Mouse (Mus musculus) gastrocnemius, postnatal 4 days (tissue): ENCODE results near the gene Hic1. TPM values are rescaled to one million over a fixed set of nuclear protein-coding genes. Genes with fewer than 3 reads are reported as not detected.

ENCODE experiments used
- DNase-seq, 2 experiments: peaks; one replicate each; pipeline ENCODE4 v3.0.0; 2021 to 2022; ENCODE audit warnings: low spot score in 2 of 2, mixed read lengths in 2 of 2
- total RNA-seq, 2 experiments: library from RNA; stranded (reverse); gene quantifications; 2 replicates each; pipeline ENCODE4 v1.2.3; 2021

Gene Hic1
- total RNA-seq, 2 experiments from 2014 or later, result 42.7 to 48.8 TPM

DNA sequence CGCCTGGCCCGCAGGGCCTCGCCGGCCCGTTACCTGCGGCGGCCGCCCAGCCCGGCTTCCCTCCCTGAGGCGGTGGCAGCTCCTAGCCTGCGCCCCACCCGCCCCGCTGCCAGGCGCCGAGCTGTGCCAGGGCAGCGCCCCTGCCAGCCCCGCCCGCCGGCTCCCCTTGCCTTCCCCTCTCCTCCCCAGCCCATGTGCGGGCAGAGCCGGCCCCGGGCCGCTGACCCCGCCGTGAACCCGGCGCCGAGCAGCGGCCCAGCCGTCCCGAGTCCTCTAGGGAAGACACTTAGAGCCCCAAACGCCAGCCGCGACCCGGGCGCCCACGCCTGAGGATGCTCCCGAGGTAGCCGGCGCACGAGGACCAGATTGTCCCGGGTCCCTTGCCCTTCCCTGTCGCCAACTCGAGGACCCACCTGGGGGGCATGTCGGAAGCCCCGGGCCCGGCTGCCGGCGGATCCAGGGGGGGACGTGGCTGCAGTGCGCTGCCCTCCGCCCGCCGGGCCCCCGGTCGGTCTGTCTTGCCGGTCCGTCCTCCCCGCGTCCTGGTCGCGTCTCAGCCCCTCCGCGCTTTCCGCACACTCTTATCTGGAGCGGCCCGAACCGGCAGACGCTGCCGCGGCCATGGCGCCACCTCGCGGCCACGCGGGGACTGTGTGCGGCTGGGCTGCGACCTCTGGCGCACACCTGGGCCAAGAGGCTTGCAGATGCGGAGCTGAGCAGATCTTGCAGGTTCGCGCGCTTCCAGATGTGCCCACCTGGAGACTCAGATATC is 543 bp downstream of the Hic1 start:
- peak; percentile 85 to 89 for DNase-seq

DNA sequence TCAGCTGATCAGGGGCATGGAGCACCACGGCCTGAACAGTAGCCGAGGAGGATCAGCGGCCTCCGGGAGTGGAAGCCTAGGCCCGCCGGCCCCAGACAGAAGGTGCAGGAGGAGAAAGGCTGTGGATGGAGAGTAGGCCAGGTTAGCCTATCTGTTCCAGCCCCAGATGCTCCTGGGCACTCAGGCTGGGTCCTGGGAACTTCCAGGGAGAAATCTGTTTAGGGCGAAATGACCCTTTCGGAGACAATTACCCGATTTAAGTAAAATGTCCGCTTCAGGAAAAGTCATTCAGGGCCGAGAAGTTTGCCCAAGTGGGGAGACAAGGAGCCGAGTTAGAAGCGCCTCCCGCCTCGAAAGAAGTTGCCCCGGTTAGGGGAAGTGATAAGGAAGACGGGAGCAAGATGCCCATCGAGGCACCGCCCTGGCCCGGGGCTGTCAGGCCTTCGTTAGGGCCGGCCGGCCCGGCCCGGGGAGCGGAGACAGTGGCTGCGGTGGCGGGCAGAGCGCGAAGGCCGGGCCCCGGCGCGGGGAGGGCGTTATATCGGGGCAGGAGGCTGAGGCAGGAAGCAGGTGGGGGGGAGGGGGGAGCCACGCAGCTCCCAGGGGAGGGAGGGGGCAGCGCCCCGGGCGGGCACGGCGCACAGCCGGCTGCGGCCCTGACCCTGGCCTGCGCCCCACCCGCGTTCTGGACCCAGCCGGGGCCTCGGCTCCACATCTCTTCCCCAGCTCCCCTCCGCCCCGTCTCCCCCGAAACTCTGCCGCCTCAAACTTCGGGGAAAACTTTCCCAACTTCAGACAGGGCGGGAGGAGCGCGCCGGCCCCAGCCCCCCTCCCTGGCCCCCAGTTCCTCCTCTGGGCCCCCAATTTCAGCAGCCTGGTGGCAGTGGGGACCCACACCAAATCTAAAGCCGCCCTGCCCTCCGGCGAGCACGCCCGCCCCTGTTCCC is 1.4 kb downstream of the Hic1 start:
- DNase-seq, result peak in 1 of 2 experiments; percentile 63

DNA sequence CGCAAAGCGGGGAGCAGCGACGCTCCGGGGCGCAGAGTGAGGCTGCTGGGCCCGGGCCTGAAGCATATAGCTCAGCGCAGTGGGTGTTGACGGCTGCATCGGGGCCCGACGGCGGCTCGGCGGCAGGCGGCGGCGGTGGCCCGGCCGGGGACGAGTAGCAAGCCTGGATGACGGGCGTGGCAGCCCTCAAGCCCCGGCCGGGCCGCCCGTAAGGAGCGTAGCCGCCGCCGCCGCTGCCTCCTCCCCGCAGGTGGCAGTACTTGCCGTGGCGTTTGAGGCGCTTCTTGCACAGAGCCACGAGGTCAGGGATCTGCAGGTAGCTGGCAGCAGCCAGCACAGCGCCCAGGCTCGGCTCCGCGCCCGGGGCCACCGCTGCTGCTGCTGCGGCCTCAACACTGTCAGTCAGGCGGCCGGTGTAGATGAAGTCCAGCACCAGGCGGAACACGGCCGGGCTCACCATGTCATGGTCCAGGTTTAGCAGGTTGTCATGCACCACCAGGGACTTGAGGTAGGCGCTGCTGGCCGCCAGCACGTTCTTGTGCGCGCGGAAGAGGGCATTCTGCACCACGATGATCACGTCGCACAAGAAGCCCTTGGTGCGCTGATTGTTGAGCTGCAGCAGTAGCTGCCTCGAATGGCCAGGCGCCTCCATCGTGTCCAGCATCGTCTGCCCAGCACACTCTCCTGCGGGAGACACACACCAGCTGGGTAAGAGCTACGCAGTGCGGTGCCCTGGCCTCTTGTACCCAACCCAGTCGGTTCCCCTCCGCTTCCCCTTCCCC is 2.3 kb downstream of the Hic1 start:
- peak in 1 of 2 experiments; percentile 48 for DNase-seq

DNA sequence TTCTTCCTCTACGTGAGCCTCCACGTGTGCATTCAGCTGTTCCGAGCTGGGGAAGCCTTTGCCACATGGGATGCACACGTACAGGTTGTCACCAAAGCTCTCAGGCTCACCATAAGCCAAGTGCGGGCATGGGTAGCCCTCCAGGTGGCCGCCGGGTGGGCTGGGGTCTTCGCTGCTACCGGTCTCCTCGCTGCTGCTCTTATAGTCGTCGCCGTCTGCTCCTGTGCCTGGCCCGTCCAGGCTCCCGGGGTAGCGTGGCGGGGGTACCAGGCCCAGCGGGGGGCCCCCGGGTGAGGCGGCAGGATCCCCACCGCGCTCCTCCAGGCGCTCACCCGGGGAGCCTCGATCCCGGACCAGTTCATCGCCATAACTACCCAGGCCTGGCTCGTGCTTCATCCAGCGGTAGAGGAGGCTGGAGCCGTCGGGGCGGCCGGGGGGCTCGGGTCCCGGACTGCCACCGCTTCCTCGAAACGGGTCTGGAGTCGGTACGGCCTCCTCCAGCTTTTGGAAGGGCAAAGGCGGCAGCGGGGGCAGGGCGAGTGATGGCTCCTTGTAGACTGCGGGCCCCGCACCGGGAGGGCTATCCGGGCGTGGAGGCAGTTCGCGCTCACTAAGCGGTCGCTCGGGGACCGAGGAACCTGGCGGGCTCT is 3.0 kb downstream of the Hic1 start:
- DNase-seq, result peak in 1 of 2 experiments; percentile 52

DNA sequence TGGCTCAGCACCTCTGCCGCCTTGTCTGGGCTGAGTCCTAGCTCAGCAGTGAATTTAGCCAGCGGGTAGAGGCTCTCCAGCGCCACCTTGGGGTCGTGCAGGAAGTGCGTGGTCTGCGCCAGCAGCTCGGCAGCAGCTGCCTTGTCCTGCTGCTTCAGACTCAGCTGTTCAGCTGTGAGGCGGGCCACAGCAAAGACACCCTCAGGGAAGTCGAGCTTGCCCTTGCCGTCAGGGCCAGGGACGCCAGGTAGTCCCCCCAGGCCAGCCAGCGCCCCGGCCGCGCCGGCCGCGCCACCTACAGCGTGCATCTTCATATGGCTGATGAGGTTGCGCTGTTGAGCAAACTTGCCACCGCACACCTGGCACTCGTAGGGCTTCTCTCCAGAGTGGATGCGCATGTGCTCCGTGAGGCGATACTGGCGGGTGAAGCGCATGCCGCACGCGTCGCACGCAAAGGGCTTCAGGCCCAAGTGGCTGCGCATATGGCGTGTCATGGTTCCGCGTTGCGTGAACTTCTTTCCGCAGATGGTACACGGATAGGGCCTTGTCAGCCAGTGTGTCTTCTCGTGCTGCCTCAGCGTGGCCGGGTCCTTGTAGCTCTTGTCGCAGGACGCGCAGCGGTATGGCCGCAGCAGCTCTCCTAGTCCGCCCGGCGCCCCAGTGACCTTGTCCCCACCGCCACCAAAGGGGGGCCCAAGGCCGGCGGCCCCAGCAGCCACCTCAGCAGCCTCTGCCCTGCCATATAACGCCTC is 3.7 kb downstream of the Hic1 start:
- DNase-seq, result peak; percentile 60 to 78

DNA sequence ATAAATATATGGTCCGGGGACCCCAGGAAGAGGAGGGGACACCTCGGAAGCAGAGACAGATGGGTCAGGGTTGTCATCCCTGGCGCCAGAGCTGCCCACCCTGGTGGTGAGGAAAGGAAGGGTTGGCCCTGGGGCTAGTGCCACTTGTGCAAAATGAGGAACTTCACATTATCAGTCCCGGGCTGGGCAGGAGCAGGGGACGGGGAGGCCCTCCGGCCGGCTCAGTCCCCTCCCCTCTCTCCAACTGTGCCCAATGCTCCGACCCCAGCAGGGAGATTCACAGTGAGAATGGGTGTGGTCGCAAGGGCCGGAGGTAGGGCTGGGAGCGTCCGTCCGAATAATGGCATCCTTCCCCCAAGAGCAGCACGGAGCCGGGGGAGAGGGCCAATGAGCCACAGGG is 4.6 kb downstream of the Hic1 start:
- peak in 1 of 2 experiments; percentile 29 for DNase-seq

DNA sequence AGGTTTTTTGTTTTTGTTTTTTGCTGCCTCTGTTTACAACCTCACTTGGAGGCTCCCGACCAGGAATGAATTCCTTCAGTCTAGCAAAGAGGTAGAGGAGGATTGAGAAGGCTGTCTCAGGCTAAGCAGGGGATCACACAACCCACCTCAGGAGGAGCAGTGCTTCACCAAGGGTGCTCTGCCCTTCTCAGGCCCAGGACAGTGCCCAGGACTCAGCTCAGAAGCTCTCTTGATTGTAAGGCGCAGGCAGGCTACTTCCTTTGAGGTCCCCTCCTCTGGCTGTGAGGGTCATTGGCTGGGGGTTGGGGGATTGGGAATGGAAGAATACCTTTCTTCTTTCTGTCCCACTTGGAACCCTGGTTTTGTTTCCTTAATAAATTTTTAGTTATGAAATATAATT is 5.3 kb downstream of the Hic1 start:
- peak in 1 of 2 experiments; percentile 6 for DNase-seq

DNA sequence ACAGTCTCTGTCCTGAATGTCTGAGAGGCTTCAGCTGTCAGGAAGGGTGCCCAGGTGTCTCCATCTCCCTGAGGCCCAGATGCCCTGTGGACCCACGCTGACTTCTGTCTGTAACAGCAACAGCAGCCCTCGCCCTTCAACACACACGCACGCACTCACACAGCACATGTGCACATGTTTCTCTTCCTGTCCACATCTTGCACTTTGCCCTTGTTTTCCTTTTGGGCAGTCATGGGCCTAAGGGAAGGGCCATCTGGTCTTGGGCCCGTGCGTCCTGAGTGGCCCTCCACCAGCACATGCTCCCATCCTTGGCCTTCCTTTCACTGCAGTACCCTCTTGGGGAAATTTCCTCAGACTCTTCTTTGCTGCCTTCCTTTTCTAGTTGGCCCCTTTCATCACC is 5.9 kb downstream of the Hic1 start:
- DNase-seq, result peak in 1 of 2 experiments; percentile 8

DNA sequence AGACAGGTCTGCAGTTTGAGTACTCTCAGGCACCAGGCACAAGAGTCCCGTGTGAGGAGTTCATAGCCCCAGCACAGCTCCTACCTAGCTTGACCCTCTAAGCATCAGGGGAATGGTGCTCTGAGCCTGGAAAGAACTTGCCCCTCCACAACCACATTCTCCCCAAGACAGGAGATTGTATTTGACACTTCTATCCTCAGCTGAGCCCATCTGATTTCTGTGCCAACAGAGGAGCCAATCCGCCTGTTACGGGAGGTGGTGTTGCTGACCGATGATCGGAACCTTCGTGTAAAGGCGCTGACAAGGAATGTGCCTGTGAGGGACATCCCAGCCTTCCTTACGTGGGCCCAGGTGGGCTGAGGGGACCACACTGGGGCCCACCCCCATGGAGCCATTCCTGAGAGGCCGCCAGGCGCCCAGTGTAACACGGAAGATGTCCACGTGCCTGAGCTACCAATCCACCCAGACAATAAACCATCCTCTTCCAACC is 6.7 kb downstream of the Hic1 start:
- peak in 1 of 2 experiments; percentile 17 for DNase-seq

DNA sequence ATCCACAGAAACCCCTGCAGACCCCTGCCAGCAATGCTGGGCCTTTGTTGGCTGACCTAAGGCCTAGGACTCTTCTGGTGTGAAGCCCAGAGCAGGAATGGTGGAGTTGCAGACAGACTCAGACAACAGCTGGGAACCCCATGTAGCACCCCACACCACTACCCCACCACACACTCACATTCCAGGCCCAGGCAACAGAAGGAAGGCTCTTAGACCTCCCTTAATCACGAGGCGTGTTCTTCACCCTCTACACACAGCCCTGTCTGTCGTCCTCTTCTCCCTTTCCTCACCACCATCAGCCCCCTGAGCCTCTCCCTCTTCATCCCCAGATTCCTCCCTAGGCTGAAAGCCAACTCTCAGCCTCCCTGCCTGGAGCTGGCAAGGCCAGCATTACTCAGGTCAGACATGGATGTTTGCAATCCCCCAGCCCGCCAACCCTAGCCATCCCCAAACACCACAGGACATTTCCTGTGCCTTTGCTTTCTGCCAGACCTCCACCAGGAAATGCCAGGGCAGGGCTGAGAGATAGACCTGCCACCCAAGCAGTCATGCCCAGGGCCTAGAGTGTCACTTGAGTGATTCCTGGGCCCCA is 7.8 kb downstream of the Hic1 start:
- DNase-seq, result peak in 1 of 2 experiments; percentile 30

DNA sequence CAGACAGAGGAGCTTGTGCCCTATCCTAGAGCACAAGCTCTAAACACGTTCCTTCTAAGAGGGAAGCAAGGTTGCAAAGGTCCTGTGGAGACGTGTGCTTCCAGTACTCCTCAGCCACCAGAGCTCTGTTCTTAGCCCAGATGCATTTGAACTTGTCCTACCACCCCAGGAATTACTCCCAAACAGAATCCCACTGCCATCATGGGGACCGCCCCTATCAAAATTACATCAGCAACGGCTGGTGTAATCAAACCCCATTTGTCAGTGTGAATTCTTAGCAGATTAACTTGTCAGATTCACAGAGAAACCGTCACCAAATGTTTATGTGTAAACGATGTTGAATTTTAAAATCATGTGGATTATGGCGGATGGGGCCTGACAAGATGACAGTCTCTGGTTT is 8.4 kb downstream of the Hic1 start:
- DNase-seq, result peak in 1 of 2 experiments; percentile 6

DNA sequence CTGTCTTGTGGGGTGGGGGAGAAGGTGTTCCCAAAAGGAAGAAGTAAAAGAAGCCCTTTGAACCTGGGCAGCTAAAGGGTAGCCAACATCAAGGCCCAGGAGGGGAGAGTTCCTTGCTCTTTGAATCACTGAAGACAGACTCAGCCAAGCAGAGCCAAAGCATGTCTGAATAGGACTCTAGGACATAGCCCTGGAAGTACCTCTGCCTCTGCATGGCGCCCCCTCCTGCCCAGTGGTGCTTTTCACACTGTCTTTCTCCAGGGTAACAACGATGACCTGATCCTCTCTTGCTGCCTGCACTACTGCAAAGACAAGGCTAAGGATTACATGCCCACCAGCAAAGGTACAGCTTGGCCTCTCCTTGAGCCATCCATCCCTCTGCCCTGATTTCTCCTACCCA is 9.8 kb downstream of the Hic1 start:
- peak in 1 of 2 experiments; percentile 67 for DNase-seq

DNA sequence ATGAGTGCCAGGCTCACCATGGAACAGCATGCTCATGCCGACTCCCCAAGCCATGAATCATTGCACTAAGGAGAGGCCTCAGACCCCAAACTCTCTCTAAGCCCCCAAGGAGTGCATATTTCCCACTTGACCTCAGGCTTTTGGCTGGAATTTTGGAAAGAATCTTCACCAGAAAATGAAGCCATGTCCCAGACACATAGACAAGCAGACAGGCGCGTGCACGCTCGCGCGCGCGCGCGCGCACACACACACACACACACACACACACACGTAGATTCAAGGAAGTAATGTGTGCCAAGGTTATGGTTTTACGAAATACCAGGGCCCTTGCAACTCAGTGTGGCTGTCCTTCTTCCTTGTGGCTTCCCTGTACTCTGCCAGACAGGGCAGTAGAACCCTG is 10.9 kb downstream of the Hic1 start:
- DNase-seq, result no peak

DNA sequence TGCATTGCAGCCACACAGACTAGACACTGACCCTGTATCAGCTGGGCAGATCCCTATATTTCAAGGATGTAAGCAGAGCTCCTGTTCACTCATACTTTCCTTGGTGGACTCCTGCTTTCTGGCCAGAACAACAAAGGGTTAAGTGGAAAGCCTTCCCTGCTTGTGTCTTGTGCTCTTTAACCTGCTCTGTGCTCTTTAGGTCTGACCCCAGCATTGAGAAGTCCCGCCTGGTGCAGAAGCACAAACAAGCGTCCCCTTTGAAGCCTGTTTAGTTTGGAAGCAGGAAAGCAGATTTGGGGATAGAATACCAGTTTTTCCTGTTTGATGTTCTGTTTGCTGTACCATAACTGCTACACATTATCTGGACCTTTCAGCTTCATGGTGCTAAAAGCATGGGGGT is 11.4 kb downstream of the Hic1 start:
- no peak for DNase-seq

DNA sequence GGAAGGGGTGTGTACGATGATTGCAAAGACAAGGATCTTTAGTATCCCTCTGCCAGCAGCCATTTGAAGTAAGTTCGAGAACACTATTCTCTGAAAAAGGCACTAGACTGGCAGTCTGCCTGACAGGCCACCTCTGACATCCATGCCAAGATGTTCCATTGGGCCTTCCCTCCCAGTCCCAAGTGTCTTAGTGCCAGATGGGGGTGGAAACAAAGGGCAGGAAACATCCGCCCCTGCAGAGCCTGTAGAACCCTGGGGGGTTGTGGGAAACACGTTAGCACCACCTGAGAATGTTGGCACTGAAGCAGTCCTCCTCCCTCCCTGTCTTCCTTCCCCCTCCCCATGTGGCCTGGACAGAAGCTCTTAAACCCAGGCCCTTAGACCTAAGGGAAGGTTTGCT is 12.3 kb downstream of the Hic1 start:
- DNase-seq, result no peak

DNA sequence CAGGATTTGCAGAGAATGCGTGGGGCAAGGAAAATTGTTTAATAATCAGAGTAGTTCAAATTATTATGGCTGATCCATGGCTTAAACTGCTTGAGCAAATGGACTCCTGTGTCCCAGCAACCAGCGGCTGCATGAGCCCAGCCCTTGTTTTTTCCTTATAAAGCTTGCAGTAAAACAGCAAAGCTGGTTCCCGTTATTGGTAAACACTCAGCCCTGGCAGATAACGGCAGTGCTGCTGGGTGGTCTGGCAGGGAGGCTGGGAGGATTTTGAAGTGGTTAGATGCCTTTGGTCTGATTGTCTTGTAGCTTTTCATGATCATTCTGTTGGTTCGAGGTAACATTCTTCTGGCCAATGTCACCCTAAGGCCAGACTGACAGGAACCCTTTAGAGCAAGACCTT is 12.9 kb downstream of the Hic1 start:
- DNase-seq, result no peak

DNA sequence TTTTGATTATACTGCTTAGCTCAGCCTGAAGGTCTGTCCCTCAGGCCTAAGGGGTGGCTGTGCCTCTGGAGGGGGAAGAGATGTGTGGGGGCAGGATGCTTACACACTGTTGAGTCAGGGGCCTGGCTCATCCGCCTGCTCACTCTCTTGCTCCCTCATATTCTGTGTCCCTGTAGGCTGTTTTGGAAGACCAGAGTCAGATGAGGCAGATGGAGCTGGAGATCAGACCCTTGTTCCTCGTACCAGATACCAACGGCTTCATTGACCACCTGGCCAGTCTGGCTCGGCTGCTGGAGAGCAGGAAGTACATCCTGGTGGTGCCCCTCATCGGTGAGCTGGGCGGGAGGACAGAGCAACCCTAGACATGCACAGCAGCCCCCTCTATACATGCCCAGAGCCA is 13.3 kb downstream of the Hic1 start:
- no peak for DNase-seq

DNA sequence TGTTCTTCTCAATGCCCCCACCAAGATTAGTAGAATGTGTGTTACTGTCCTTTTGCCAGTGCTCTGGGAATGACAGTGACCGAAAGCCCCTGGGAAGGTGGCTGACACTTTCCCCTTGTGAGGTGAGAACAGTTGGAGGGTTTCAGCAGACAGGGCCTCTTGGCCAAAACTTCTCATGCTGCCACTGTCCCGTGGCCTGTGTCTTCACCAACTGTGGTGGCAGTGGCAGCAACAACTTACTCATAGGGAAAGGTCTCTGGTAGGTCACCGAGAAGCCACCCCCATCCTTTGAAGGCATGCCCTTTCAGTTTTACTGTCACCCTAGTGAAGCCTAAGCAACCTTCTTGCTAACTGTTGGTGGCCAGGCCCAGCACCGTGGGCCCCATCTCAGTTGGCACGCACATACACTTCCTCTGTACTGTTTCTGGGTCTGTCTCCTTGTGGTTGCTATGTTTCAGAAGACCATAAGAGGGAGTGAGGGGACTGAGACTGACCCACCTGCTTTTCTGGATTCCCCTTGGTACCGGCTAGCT is 15.2 kb downstream of the Hic1 start:
- DNase-seq, result no peak
